Mouse (Mus musculus) adrenal gland, adult 8-10 months (tissue): ENCODE measurements around the gene Cdk5r1. TPM values are rescaled to one million over a fixed set of nuclear protein-coding genes. Genes with fewer than 3 reads are reported as not detected.

Experiments
- DNase-seq: peaks from one replicate; pipeline ENCODE4 v3.0.0; 2022
- total RNA-seq, 4 experiments: library from RNA; stranded (reverse); gene quantifications; 2 replicates each; pipeline ENCODE4 v1.2.4; 2022

Cdk5r1 gene
- total RNA-seq, 4 experiments from 2014 or later, result 2.4 to 3.9 (median 3.4) TPM

- no peak for DNase-seq
These were observed 4.7 kb downstream of the Cdk5r1 start for GRCm38 (mm10) chr11:80481409-80482050.

GRCm38 (mm10) chr11:80482347-80482746, 5.5 kb downstream of the Cdk5r1 start:
- DNase-seq, result no peak

GRCm38 (mm10) chr11:80482921-80483320, 6.1 kb downstream of the Cdk5r1 start:
- no peak for DNase-seq

DNA sequence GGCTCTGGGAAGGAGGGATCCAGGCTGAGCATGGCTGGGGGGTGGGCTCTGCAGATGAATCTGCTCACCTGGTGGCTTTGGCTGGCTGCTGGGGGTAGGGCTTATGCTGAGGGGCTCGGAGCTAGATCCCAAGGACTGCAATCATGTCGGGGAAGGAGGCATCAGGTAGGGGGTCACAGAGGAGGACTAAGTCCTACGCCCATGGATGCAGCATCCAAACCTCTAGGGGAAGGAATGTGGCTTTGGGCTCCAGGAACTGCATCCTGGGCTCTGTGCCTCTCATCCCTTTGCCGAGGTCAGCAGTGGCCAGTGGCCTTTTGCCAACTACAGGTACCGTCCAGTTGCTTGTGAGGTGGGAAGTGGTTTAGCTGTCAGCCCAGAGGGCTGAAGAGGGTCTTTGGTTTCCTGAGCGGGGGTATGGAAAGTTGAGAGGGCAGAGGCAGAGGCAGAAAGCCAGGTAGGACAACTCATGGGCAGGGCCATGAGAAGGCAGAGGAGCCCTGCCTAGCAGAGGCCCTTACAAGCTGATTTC, 6.8 kb downstream of the Cdk5r1 start:
- no peak for DNase-seq

- DNase-seq, result no peak
These were observed 7.5 kb downstream of the Cdk5r1 start for GRCm38 (mm10) chr11:80484191-80484791.

DNA sequence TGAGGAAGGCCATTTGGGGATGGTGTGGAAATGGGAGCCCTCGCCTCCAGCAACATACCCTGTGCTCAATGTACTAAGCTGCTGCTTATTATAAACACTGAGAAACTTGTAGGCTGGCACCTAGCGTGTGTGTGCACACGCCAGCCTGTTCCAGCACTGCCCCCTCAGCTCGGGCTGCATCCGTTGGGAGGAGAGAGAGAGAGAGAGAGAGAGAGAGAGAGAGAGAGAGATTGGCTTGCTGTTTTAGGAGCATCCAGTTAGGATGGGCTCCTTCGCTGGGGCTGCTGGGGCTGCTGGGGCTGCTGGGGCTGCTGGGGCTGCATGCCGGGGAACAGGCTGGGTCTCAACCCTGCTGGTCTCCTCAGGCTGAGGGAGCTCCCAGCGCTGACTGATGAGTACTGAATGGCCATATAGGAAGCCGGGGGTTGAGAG, 8.3 kb downstream of the Cdk5r1 start:
- DNase-seq, result no peak

GRCm38 (mm10) chr11:80485622-80486206, 8.9 kb downstream of the Cdk5r1 start:
- no peak for DNase-seq

DNA sequence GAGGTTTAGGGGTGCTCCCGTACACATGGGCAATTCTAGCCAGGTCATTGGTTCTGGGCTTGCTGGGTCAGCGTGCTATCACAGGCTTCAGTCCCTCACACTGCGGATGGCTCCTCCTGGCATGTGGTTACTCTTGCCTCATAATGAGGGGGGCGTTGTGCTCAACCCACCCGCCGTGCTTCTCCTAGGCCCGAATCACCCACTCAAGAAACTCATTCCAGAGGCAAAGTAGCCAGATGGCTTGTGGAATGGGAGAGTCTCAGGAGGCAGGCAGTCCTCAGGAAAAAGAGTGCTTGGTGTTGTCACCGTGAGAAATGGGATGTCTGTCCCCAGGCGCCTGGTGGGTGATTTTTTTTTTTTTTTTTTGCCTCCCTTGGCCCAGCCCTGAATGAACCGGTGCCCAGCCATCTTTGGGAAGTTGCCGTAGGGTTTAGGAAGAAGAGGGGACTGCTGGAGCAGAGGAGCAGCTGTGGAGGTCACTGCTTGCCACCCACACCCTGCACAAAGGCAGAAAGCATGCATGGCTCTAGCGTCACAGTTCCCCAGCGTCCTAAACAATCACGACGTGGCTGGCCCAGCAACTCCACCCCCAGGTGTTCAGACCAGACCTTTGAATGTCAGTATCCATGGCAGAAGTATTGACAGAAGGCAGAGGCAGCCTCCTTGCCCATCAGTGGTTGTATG, 11.2 kb downstream of the Cdk5r1 start:
- no peak for DNase-seq

GRCm38 (mm10) chr11:80489172-80489881, 12.5 kb downstream of the Cdk5r1 start:
- DNase-seq, result no peak

DNA sequence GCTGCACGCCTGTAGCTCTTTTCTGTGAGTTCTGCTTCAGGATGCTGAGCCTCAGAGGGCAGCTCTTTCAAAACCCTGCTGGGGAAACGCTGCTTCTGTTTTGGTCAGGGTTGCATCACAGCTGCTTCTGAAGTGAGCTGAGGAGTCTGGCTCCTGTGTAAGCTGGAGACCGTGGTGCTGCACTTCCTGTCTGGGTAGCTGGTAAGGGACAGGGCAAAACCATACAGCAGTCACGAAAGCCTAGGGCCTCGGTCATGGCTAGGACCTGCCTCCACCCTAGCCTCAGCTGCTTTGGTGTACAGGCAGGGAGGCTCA, 13.0 kb downstream of the Cdk5r1 start:
- DNase-seq, result no peak

- DNase-seq, result no peak
These were observed 14.0 kb downstream of the Cdk5r1 start for GRCm38 (mm10) chr11:80490831-80491230.

- DNase-seq, result no peak
These were observed 16.4 kb downstream of the Cdk5r1 start for GRCm38 (mm10) chr11:80493186-80493585.

DNA sequence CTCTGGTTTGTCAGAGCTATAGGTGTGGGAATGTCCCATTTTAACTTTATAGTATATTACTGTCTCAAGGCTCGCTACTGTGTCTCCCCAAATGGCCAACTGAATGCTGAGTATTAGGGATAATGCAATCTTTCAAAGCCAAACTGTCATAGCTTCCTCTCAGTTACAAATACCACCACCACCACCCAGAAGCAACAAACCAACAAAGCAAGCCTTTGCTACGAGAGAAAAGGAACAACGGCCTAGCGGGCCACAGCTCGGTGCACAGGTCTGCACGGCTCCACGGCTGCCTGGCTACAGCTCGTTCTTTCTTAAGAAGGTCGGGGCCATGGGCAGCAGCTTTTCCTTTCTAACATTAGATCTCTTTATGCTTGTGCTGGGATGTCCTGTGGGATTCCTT, 18.0 kb downstream of the Cdk5r1 start:
- no peak for DNase-seq

DNA sequence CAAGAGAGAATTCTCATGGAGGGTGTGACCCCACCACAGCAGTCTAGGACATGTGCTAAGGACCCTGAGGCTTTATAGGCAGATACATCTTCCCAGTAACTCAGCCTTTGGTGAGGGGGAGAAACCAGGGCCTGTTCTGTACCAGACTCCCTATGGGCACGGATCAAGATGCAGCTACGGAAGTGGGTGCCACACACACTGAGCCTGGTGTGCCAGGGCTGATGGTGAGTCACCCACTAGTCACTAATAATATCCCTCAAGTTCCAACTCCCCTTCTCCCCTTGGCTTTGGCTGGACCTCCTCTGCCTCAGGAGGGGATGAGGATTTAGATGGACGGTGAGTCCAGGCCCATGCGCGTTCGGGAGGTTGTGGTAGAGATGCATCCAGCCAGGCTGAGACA, 19.1 kb downstream of the Cdk5r1 start:
- no peak for DNase-seq

GRCm38 (mm10) chr11:80496640-80497039, 19.8 kb downstream of the Cdk5r1 start:
- no peak for DNase-seq

GRCm38 (mm10) chr11:80497225-80497919, 20.5 kb downstream of the Cdk5r1 start:
- no peak for DNase-seq

DNA sequence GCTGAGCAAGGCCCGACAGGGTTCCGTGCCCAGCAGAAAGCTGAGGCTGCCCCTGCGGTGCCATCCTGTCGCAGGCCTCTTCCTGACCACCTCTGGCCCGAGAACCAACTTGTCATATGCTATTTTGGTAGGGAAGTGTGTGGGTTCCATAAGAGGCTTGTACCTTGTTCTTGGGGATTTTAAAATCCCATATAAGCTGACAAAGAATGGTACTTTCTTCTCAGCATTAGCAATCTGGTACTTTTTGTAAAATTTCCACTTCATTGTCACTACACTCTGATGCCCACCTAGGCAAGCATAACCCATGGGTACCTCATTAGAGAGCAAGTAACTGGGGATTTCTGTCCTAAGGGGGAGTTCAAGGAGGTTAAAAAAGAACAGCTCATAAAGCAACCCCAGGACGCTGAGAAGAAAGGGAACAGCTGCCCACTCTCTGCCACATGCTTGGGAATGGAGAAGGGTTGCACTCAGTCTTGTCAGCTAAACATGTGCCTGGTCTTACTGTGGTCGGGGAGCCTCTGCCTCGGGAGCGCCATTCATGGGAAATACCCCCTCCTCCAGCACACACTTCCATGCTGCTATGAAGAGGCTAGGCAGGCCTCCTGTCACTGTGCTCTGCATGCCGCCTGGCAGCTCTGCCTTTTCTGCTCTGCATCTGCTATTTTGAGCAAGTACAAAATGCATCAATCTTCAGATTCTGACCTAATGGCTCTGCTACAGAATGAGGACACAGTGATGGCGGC, 21.7 kb downstream of the Cdk5r1 start:
- no peak for DNase-seq

DNA sequence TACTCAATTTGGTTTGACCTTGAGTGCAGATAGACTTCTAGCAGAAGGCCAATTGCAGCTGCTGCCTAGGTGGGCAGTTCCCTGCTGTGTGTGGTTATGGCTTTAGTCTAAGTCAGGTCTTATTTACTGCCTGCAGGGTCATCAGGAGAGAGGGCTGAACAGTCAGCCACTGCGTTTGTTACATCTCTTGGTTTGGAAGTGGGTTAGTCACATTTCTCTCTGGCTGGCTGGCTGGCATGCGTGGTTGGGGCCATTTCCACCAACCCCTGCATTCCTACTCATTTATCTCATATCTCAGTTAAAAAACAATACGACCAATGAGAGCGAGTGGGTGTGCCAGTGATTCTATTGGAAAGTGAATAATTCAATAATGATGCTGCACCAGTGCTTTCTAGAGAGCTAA, 22.7 kb downstream of the Cdk5r1 start:
- no peak for DNase-seq

GRCm38 (mm10) chr11:80503281-80503680, 26.5 kb downstream of the Cdk5r1 start:
- no peak for DNase-seq

DNA sequence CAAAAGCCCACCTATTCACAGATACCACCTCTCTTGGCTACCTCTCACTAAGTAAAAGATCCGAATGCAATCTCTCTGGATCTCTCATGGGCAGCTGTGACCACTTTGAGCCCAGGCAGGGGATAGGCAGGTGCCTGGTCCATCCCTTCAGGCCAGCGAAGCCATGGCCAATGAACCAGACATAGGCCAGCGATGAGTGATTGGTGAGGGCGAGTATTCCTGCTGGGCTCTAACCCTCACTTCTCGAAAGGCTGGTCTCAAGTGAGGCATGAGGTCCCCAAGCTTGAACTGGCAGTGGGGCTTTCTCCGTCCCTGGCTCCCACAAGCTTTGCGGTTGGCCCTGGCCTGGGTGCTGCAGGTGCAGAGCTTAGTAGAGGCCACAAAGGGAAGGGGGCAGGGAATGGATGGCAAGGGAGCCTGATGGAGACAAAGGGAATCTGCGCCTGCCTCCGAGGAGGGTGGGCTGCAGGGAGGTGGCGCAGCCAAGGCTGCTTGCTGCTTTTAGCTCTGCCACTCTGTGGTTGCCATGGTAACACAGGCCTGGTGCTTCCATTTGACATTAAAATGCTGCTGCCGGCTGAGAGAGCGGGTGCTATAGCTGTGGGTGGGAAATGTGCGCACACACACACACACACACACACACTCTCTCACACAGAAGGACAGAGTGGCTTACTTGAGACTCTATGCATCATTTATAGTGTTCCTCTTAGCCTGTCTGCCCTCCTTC, 27.1 kb downstream of the Cdk5r1 start:
- no peak for DNase-seq
